Mouse (Mus musculus) liver, embryonic 16.5 days (tissue): ENCODE results near the gene Rrp1. TPM values are rescaled to one million over a fixed set of nuclear protein-coding genes. Genes with fewer than 3 reads are reported as not detected.
A peak's percentile ranks its signal among the peaks of the same experiment; 100 is the strongest.

Experiments
- ATAC-seq: fragments of 200-750 bp; cut with Nextera tagmentation; 2 replicates; pipeline ENCODE4 v1.8.0; 2017; ENCODE audit warnings: low read depth, mild to moderate bottlenecking, moderate number of reproducible peaks, moderate library complexity
- H3K27ac ChIP-seq: fragments of 300-500 bp; sonication (generic); 2 replicates; pipeline ENCODE4 v1.5.1; 2014; ENCODE audit warnings: mild to moderate bottlenecking, low read length
- H3K27me3 ChIP-seq: fragments of 300-500 bp; sonication (generic); 2 replicates; pipeline ENCODE4 v1.6.1; 2014; ENCODE audit warnings: low read depth, low read length, mixed read lengths; ENCODE audit not compliant: control insufficient read depth, insufficient read depth
- H3K36me3 ChIP-seq: fragments of 300-500 bp; sonication (generic); 2 replicates; pipeline ENCODE4 v1.6.1; 2014; ENCODE audit warnings: mild to moderate bottlenecking; ENCODE audit not compliant: control insufficient read depth, insufficient read depth
- H3K4me1 ChIP-seq: fragments of 300-500 bp; sonication (generic); 2 replicates; pipeline ENCODE4 v1.6.1; 2014; ENCODE audit warnings: low read depth, low read length, mixed read lengths; ENCODE audit not compliant: control insufficient read depth
- H3K4me2 ChIP-seq: fragments of 300-500 bp; sonication (generic); 2 replicates; pipeline ENCODE4 v1.6.1; 2014; ENCODE audit warnings: low read depth, low read length, mixed read lengths
- H3K4me3 ChIP-seq: fragments of 300-500 bp; sonication (generic); 2 replicates; pipeline ENCODE4 v1.5.1; 2014; ENCODE audit warnings: low read depth, mild to moderate bottlenecking, low read length
- H3K9ac ChIP-seq: fragments of 300-500 bp; sonication (generic); 2 replicates; pipeline ENCODE4 v1.6.1; 2014; ENCODE audit warnings: low read depth, low read length
- H3K9me3 ChIP-seq: fragments of 300-500 bp; sonication (generic); replicated peaks from 2 replicates; pipeline ENCODE4 v1.6.1; 2016; ENCODE audit warnings: low read length; ENCODE audit not compliant: control insufficient read depth
- WGBS: fragments of 180-500 bp; shearing (Covaris S2); extraction: QIAGEN DNeasy Blood & Tissue Kit; methylation state at CpG from one replicate; pipeline ENCODE4 v1.1.7; 2014; ENCODE audit not compliant: insufficient replicate concordance; 5-methylcytosine and 5-hydroxymethylcytosine counted together
- polyA plus RNA-seq: library from polyadenylated mRNA; unstranded; fragments of >200 nt; fragmentation: Nextera tagmentation; extraction: Ambion mirVana; gene quantifications from 2 replicates; pipeline ENCODE4 v1.2.1, GENCODE M21; 2015

The Rrp1 gene
- polyA plus RNA-seq, 1 experiment from 2014 or later = 105 TPM

GRCm38 (mm10) chr10:78413152-78413520 lies 293 bp upstream of the Rrp1 start:
- Histone ChIP-seq H3K36me3 (peaks cover 17% of the 10 kb centered on the region), H3K9me3 (no peaks in the 10 kb centered on the region), H3K27ac (no peak overlapping the region), H3K4me2 (peak overlapping the region; percentile 89), H3K4me1 (peaks cover 9% of the 10 kb centered on the region), H3K4me3 (peak overlapping the region; percentile 89), H3K9ac (no peak overlapping the region; the same call in 1 of the 2 replicates), H3K27me3 (no peaks in the 10 kb centered on the region)
- 31% methylated on average over 7 of the region's 7 CpGs for WGBS
- peak; percentile 1; the same call in 1 of the 2 replicates for ATAC-seq

GRCm38 (mm10) chr10:78411851-78412250 lies 992 bp downstream of the Rrp1 start:
- H3K27me3 ChIP-seq = no peaks in the 10 kb centered on the region
- no peaks in the 10 kb centered on the region for H3K9me3 ChIP-seq
- no peak for ATAC-seq
- no peak overlapping the region for H3K27ac ChIP-seq
- H3K4me3 ChIP-seq = peak overlapping the region; percentile 89
- peak overlapping the region; percentile 89 for H3K4me2 ChIP-seq
- 11% methylated on average over 8 of the region's 8 CpGs for WGBS
- peaks cover 20% of the 10 kb centered on the region for H3K36me3 ChIP-seq
- H3K4me1 ChIP-seq = peaks cover 16% of the 10 kb centered on the region
- peak overlapping the region; percentile 76 for H3K9ac ChIP-seq

- H3K36me3 ChIP-seq = peaks cover 41% of the 10 kb centered on the region
- H3K27me3 ChIP-seq = no peaks in the 10 kb centered on the region
- WGBS = 75% methylated on average over 9 of the region's 9 CpGs
- H3K9ac ChIP-seq = no peak overlapping the region
- H3K4me2 ChIP-seq = no peak overlapping the region
- H3K9me3 ChIP-seq = no peaks in the 10 kb centered on the region
- no peak overlapping the region for H3K27ac ChIP-seq
- no peak for ATAC-seq
- H3K4me1 ChIP-seq = peaks cover 17% of the 10 kb centered on the region
- no peak overlapping the region for H3K4me3 ChIP-seq
Measured at GRCm38 (mm10) chr10:78409035-78409788, 3.6 kb downstream of the Rrp1 start.

- Histone ChIP-seq H3K36me3 (peaks cover 61% of the 10 kb centered on the region), H3K4me2 (no peak overlapping the region), H3K4me1 (peaks cover 17% of the 10 kb centered on the region), H3K27ac (no peak overlapping the region), H3K4me3 (no peak overlapping the region), H3K27me3 (no peaks in the 10 kb centered on the region), H3K9me3 (no peaks in the 10 kb centered on the region), H3K9ac (no peak overlapping the region)
- 0 out of 2 replicates have a peak, but pooled peaks have one; percentile 20 for ATAC-seq
- 31% methylated on average over 4 of the region's 4 CpGs for WGBS
Measured at GRCm38 (mm10) chr10:78407132-78407531, 5.7 kb downstream of the Rrp1 start.

GRCm38 (mm10) chr10:78406152-78406551 lies 6.7 kb downstream of the Rrp1 start:
- H3K27ac ChIP-seq = no peak overlapping the region
- H3K4me1 ChIP-seq = peaks cover 9% of the 10 kb centered on the region
- ATAC-seq = 0 out of 2 replicates have a peak, but pooled peaks have one; percentile 23
- H3K9ac ChIP-seq = no peak overlapping the region
- no peaks in the 10 kb centered on the region for H3K27me3 ChIP-seq
- 43% methylated on average over 6 of the region's 6 CpGs for whole genome bisulfite sequencing
- H3K4me3 ChIP-seq = no peak overlapping the region
- no peak overlapping the region for H3K4me2 ChIP-seq
- no peaks in the 10 kb centered on the region for H3K9me3 ChIP-seq
- peaks cover 71% of the 10 kb centered on the region for H3K36me3 ChIP-seq

GRCm38 (mm10) chr10:78402301-78402922 lies 10.4 kb downstream of the Rrp1 start:
- Histone ChIP-seq H3K4me3 (no peak overlapping the region), H3K4me2 (no peak overlapping the region), H3K27me3 (no peaks in the 10 kb centered on the region), H3K9ac (no peak overlapping the region), H3K36me3 (peaks cover 58% of the 10 kb centered on the region), H3K4me1 (peaks cover 24% of the 10 kb centered on the region), H3K27ac (no peak overlapping the region), H3K9me3 (no peaks in the 10 kb centered on the region)
- ATAC-seq = no peak
- WGBS = 82% methylated on average over 14 of the region's 14 CpGs

GRCm38 (mm10) chr10:78401127-78401526 lies 11.7 kb downstream of the Rrp1 start:
- Histone ChIP-seq H3K27ac (no peak overlapping the region), H3K9me3 (no peaks in the 10 kb centered on the region), H3K27me3 (no peaks in the 10 kb centered on the region), H3K9ac (no peak overlapping the region), H3K4me2 (no peak overlapping the region), H3K36me3 (peaks cover 51% of the 10 kb centered on the region), H3K4me3 (no peak overlapping the region), H3K4me1 (peaks cover 18% of the 10 kb centered on the region)
- WGBS = 63% methylated on average over 2 of the region's 2 CpGs
- no peak for ATAC-seq

- ATAC-seq = peak; percentile 79
- no peaks in the 10 kb centered on the region for H3K9me3 ChIP-seq
- H3K4me1 ChIP-seq = peaks cover 18% of the 10 kb centered on the region
- H3K27me3 ChIP-seq = no peaks in the 10 kb centered on the region; the same call in 1 of the 2 replicates
- no peak overlapping the region for H3K9ac ChIP-seq
- 36% methylated on average over 17 of the region's 17 CpGs for WGBS
- no peak overlapping the region for H3K4me2 ChIP-seq
- H3K36me3 ChIP-seq = peaks cover 37% of the 10 kb centered on the region
- peak overlapping the region; percentile 25; the same call in 1 of the 2 replicates for H3K27ac ChIP-seq
- no peak overlapping the region for H3K4me3 ChIP-seq
Measured at GRCm38 (mm10) chr10:78399090-78399657, 13.7 kb downstream of the Rrp1 start.

GRCm38 (mm10) chr10:78396625-78396885 lies 16.3 kb downstream of the Rrp1 start:
- Histone ChIP-seq H3K27me3 (peaks cover 8% of the 10 kb centered on the region), H3K4me2 (no peak overlapping the region), H3K36me3 (peaks cover 12% of the 10 kb centered on the region), H3K4me3 (no peak overlapping the region), H3K4me1 (peaks cover 22% of the 10 kb centered on the region), H3K9ac (no peak overlapping the region), H3K27ac (no peak overlapping the region), H3K9me3 (no peaks in the 10 kb centered on the region)
- no peak for ATAC-seq
- WGBS = 49% methylated on average over 4 of the region's 4 CpGs
